Mouse (Mus musculus): ENCODE data around the gene Ankzf1.

Ankzf1 gene

GRCm38 (mm10) chr1:75191622-75192402 lies at the start of gene Ankzf1, which contains the start of gene Atg9a:
Gene Ankzf1, plus strand, starts transcription at chr1:75192151.
Gene Atg9a, minus strand, starts transcription at chr1:75192196.
- in situ Hi-C loops (cut with MseI, MboI), result no loop called here

DNA sequence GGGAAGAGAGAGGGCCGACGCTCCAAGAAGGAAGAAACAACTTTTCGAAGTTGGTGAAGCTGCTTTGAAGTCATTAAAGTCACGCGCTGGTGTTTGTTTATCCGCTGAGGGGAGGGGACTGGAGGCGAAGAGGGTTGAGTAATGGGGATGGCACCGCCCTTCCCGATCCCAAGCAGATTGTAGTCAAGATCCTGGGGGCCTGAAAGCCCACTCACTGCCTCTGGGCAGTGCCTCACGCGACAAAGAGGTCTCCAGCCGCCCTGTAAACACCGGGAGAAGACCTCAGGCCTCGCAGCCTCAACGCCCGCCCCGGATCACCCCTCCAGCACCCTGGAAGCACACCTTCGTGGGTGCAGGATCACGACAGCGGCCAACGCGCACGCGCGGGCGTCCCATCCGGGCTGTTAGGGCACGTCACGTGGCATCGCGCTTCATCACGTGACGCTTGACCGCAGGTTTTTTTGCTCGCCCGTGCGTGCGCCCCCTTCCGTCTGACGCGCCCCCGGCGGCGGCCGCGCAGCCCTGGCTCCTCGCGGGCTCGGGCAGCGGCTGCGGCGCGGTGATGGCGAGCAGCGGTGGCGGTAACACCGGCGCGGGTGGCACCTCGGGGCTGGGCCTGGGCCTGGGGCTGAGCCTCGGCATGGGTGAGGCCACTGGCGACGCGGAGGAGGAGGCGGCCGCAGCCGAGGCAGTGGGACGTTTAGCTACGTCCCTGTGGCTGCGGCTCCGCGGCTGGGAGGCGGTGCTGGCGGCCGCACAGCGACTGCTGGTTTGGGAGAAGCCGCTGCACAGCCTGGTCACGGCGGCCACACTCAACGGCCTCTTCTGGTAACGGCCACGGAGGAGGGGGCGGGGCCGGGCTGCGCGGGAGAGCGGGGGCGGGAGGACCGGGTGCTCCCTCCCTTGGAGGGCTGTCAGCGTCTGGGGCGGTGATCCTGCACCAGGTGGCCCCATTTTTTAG lies 49.4 kb upstream of the Ankzf1 start, which contains the start of the genes Cnppd1 and Retreg2:
TSS of gene Cnppd1 (minus strand) at position 411 of the 961 bp plus-strand sequence.
TSS of gene Retreg2 (plus strand) at position 478 of the 961 bp plus-strand sequence.
- in situ Hi-C loops (cut with MseI, MboI), result no loop called here

GRCm38 (mm10) chr1:75145589-75145988 lies 46.4 kb upstream of the Ankzf1 start:
- in situ Hi-C loops (cut with MseI, MboI), result no loop called here

DNA sequence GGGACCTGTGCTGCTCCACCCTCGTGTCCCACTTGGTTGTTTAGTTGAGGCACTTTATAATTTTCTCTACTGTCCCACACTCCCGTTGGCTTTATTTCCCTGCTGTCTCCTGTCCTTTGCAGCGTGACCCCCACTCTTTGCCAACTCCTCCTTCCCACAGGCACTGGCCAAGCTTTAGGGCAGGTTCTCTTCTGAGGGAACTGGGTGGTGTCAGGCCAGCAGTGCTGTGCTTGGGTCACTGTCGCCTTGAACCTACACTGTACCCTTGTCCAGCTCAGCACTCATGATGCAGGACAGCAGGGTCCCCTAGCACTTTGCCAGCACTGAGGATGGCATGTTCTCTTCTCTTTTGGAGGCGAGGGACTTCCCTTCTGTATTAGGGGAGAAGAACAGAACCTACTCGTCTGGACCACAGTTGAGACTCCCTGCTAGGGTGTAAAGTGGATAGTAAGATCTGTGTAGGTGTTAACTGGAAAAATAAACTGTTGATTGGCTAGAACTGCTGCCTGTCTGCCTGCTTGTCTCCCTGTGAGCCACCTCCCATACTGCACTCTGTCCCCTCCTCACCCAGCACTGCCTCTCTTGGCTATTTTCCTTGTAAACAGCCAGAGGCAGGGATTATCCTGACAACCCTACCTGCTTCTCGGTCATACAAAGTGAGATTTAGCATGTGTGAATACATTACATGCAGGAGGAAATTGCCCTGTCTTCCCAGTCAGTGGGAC lies 44.4 kb upstream of the Ankzf1 start:
- in situ Hi-C loops (cut with MseI, MboI), result no loop called here

DNA sequence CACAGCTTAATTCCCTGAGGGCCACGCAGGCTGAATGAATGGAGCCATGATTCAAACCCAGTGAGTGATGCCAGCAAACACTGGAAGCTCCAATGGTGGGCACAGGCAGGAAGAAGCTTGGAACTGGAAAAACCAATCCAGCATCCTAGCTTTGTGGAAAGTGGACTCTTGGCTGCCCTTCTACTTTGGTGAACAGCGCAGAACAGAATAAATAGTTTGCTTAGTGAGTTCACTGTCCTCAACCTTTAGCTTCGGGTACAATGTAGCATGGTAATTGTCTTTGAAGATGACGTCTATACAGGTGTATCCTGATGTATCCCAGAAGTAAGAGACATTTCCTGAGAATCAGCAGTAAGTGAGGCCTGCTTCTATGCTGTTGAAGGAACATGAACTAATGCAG lies 43.2 kb upstream of the Ankzf1 start:
- in situ Hi-C loops (cut with MseI, MboI), result no loop called here

GRCm38 (mm10) chr1:75155837-75156236 lies 36.1 kb upstream of the Ankzf1 start:
- in situ Hi-C loops (cut with MseI, MboI), result no loop called here

GRCm38 (mm10) chr1:75158990-75159389 lies 33.0 kb upstream of the Ankzf1 start:
- in situ Hi-C loops (cut with MseI, MboI), result no loop called here

- in situ Hi-C loops (cut with MseI, MboI), result no loop called here
Measured at GRCm38 (mm10) chr1:75159540-75160255, 32.3 kb upstream of the Ankzf1 start.

GRCm38 (mm10) chr1:75160256-75160617 lies 31.7 kb upstream of the Ankzf1 start:
- in situ Hi-C loops (cut with MseI, MboI), result no loop called here

DNA sequence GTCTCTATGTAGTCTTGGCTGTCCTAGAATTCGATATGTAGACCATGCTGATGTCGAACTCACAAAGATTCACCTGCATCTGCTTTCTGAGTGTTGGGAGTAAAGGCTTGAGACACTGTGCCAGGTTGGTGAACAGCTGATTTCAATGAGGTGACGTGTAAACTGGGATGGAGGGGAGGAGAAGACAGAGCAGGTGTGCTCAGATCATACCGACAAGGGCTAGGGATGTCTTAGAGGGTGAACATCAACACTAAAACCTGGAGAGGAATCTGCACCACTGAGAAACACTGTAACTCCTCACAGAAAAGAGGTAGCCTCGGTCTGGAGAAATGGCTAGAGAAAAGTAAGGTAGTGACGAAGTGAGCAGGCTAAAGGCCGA lies 23.9 kb upstream of the Ankzf1 start:
- in situ Hi-C loops (cut with MseI, MboI), result no loop called here

- in situ Hi-C loops (cut with MseI, MboI), result no loop called here
Measured at GRCm38 (mm10) chr1:75168472-75169464, 23.2 kb upstream of the Ankzf1 start, which contains the start of gene Zfand2b. Gene Zfand2b, plus strand, starts transcription at chr1:75168646.

DNA sequence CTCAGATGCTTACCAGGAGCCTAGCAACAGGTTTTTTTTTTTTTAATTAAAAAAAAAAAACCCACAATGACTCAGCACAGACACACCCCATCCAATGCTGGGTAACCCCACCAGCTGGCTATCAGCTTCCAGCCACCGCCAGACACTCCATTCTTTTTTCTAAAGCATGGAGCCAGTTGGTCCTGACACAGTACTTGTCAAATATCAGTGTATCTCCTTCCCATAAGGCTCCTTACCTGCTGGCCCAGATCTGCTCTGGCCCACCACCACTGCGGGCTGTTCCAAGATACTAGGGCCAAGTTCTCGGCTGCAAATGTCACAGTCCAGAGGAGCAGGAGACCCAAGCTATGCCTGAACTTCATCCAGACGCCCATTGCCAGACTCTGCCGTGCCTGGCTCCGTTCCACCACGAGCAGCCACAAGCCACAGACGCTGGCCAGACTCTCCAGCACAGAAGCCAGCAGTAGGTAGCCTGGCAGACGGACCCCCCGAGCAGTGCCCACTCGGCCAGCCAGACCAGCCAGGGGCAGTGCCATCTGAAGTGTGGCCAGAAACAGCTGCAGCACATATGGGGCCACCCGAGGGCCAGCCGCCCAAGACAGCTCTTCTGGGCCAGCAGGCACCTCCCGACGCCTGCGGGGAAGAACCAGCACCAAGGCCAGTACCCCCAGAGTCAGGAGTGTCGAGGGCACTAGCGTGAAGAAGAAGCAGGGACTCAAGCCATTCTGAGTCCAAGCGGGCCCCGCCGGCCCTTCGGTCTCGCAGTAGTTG lies 12.4 kb upstream of the Ankzf1 start:
- in situ Hi-C loops (cut with MseI, MboI), result no loop called here

DNA sequence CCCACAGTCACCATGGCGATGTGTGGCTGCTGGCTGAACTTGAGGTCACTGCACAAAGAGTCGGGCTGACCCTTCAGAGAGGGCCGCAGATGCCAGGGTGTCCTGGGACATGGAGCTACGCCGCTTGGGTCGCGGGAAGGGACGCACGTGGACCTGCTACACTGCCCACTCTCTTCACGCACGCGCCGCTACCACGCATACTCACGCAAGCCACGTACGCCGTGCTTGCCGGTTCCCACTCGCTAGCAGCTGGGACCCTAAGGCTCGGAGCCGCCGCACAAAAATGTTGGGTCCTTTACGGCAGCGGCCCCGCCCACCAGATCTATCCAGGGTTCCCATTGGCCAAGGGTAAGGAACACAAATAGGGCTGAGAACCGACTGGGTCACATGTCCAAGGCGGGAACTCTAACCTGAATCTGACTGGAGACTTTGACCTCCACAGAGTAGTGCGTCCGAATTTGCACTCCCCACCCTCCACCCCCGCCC lies 11.8 kb upstream of the Ankzf1 start, which contains the start of gene Abcb6:
TSS of gene Abcb6 (minus strand) at position 288 of the 486 bp plus-strand sequence.
- in situ Hi-C loops (cut with MseI, MboI), result no loop called here

- in situ Hi-C loops (cut with MseI, MboI), result no loop called here
Measured at GRCm38 (mm10) chr1:75180741-75181140, 11.2 kb upstream of the Ankzf1 start.

- in situ Hi-C loops (cut with MseI, MboI), result no loop called here
Measured at GRCm38 (mm10) chr1:75181377-75181870, 10.5 kb upstream of the Ankzf1 start.

DNA sequence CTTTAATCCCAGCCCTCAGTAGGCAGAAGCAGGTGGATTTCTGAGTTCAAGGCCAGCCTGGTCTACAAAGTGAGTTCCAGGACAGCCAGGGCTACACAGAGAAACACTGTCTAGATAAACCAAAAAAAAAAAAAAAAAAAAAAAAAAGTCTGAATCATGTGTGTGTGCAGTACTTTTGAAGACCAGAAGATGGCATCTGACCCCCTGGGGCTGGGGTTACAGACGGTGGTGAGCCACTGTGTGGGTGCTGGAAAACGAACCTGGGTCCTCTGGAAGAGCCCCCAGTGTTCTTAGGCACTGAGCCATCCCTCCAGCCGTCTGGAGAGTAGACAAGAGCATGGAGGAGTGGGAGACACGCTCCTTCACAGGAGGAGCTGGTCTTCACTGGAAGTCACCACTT lies 9.8 kb upstream of the Ankzf1 start:
- in situ Hi-C loops (cut with MseI, MboI), result no loop called here

- in situ Hi-C loops (cut with MseI, MboI), result no loop called here
Measured at GRCm38 (mm10) chr1:75185495-75185894, 6.5 kb upstream of the Ankzf1 start.

GRCm38 (mm10) chr1:75187126-75187525 lies 4.8 kb upstream of the Ankzf1 start:
- in situ Hi-C loops (cut with MseI, MboI), result no loop called here

Measured in mouse trophoblast stem cell (cell line).